Mouse (Mus musculus) megakaryocyte-erythroid progenitor cell, adult 5-6 weeks (primary cell): ENCODE measurements at regions not wholly inside any gene's neighbourhood (a gene's known extent, or its start where the extent isn't known, plus 50 kb on each side); places are given as distances from the start of the nearest gene placed in this dataset.

Experiments used
- ATAC-seq: replicated peaks from 2 replicates; pipeline ENCODE4 v1.8.0; 2016; ENCODE audit warnings: mild to moderate bottlenecking, inconsistent platforms; ENCODE audit not compliant: severe bottlenecking, poor library complexity, low FRiP score, low TSS enrichment

DNA sequence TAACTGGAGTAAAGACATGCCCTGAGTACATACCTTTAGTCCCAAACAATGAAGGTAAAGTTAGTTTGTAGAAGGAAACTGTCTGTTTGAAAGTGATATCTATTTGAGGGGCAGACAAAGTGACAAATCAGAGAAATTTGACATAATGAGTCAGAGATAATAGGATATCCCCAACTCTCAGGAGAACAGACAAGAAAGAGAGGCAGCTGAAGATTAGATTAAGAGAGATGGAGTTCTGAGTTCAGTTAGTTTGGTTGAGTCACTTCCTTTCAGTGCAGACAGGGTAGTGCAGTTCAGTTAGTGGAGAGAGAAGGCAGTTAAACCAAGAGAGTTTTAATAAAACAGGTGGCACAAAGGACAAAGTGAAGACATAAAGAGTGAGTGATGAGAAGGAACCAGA, 477.4 kb upstream of the Diaph2 start:
- no peak for ATAC-seq

DNA sequence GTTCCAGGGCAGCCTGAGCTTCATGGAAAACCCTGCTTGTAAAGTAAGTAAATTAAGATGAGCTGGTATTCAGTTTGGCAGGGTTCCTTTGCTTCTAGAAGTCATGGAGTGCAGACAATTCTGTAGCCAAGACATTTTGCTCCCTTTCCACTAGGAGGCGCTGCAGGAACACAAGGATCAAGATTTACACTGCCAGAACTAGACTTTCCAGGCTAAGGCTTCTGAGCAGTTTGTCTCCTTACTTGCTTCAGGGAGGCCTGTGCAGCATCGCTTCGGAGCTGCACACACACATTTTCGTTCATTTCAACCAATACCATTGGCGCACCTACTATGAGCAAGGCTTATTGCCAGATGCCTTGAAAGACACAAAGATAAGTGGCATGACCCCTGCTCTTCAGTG, 445.6 kb upstream of the Diaph2 start:
- 0 out of 2 replicates have a peak, but pooled peaks have one; percentile 59 for ATAC-seq

DNA sequence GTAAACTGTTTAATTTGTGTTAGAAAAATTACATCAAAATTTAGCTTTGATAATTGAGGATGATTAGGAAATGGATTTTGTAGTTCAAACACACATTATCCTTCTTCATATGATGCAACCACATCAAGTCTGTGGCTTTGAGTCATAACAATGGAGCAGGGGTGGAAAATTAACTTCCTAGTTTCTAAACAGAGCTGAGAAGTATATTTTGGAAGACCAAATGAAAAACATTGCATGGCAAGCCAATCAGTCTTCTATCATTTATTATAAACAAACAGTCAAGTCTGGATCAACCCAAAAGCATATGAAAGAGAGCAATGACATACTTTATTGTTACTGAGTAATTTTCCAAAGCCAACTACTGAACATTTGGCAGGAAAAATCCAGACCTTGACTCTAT, 440.2 kb upstream of the Diaph2 start:
- ATAC-seq, result no peak

DNA sequence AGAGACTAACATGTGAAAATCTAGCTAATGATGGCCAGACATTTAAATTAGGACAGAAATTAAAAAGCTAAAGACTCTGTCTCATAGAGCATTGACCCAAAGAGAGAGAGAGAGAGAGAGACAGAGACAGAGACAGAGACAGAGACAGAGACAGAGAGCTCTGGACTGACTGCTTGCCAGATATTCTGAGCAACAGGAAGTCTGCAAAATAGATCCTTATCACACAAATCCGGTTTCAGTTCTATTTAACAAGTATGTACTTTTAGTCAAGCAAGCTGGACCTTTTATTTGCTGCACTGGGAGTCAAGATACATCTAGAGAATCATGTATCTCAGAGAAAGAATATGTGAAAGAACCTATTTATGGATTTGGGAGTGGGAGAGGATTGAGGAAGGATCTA, 420.1 kb upstream of the Diaph2 start:
- ATAC-seq, result no peak

DNA sequence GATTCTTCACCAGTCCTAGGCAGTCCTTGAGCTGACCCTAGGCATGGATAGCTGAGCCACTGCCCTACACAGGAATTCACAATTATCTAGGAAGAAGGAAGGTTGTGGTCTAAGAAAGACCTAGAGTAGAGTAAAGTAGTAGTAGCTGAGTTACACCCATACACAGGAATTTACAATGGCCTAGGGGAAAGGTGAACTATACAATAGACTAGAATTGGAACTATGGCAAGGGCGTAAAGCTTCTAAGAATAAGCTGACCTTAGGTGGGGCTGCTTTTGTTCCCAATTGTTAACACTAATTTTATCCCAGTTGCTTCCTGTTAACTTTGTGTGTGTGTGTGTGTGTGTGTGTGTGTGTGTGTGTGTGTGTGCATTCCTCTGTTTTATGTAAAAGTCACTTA, 416.7 kb upstream of the Diaph2 start:
- ATAC-seq, result no peak
